Mouse (Mus musculus) lung, adult 2 months (tissue): ENCODE measurements around the gene Fyco1. TPM values are rescaled to one million over a fixed set of nuclear protein-coding genes. Genes with fewer than 3 reads are reported as not detected.
"Not testable (repeated sequence)": the region's sequence is repeated elsewhere in the genome, so short reads cannot be mapped to it uniquely, and the experiment has no call there.

Experiments used
- DNase-seq: peaks from one replicate; pipeline ENCODE4 v3.0.0; 2022
- H3K4me1 ChIP-seq: fragments of 200-500 bp; 2 replicates; pipeline ENCODE4 v1.6.1; 2011; ENCODE audit warnings: low read length; ENCODE audit not compliant: control insufficient read depth, insufficient read depth
- H3K4me3 ChIP-seq: fragments of 200-500 bp; replicated peaks from 2 replicates; pipeline ENCODE3; 2011; ENCODE audit warnings: low read depth, mild to moderate bottlenecking, control low read depth, low read length; ENCODE audit errors: extremely low read depth
- CTCF ChIP-seq: fragments of 200-500 bp; IDR thresholded peaks from 2 replicates; pipeline ENCODE4 v1.5.1; 2011; ENCODE audit warnings: mild to moderate bottlenecking, low read length, control low read depth; ENCODE audit not compliant: insufficient read depth
- POLR2A ChIP-seq: fragments of 200-500 bp; IDR thresholded peaks from 2 replicates; pipeline ENCODE4 v1.6.1; 2011; ENCODE audit warnings: low read depth, mild to moderate bottlenecking, control low read depth, low read length, borderline replicate concordance; ENCODE audit errors: extremely low read depth
- WGBS: fragments of 180-500 bp; shearing (Covaris S2); methylation state at CpG from one replicate; pipeline ENCODE4 v1.1.7; 2018; 5-methylcytosine and 5-hydroxymethylcytosine counted together
- polyA plus RNA-seq: library from polyadenylated mRNA; depleted of rRNA; stranded (reverse); fragments of >200 nt; gene quantifications from 2 replicates; pipeline ENCODE4 v1.2.3, GENCODE M21; 2012; rRNA removed

The Fyco1 gene
- polyA plus RNA-seq, 1 experiment, result 14.4 TPM

DNA sequence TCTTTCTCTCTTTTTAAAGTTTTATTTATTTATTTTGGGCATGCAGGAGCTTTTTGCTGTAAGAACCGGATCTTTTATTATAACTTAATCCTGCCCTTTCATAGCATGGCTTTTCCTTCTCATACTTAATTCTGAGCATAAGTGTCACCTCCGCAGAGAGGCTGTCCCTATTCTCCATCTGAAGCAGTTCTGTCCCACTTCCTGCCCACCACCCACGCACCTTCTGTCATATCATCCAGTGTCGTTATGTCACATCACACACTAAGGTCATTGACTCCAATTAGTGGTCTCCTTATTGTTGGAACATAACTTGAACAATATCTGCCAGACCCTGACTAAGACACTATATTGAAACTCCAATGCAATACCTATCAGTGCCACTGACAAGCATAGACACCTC is 93.1 kb downstream of the Fyco1 start:
- Histone ChIP-seq H3K4me3 (no peak overlapping the region), H3K4me1 (no peaks in the 10 kb centered on the region)
- 48% methylated on average over 4 of the region's 4 CpGs for WGBS
- DNase-seq, result no peak
- no peak for TF ChIP-seq POLR2A
- no peak for TF ChIP-seq CTCF

- WGBS, result 65% methylated on average over 1 of the region's 1 CpGs
- no peak for DNase-seq
- Histone ChIP-seq H3K4me3 (no peak overlapping the region), H3K4me1 (no peaks in the 10 kb centered on the region)
- TF ChIP-seq CTCF, result no peak
These were observed 93.5 kb downstream of the Fyco1 start for GRCm38 (mm10) chr9:123758156-123758555.

DNA sequence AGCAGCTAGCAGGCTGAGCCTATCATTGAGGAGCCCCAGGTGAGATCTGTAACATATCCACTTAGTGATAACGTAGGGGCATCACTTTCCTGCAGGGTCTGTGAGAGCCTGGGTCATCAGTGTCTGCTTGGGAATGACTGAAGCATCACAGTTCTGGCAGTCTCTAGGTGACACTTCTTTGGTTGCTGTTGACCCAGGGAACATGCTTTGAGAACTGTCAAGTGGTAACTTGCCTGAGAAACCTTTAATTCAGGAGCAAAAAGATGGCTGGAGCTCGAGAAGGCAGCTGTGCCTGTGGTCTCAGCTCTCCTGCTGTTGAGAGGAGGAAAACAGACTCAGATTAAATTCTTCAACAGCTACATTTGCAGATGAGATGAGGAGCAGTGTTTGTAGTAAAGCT is 94.4 kb downstream of the Fyco1 start:
- TF ChIP-seq CTCF (no peak), POLR2A (no peak)
- no peaks in the 10 kb centered on the region for H3K4me1 ChIP-seq
- H3K4me3 ChIP-seq, result no peak overlapping the region
- DNase-seq, result no peak
- 47% methylated on average over 2 of the region's 2 CpGs for WGBS

GRCm38 (mm10) chr9:123756752-123757151 is 94.9 kb downstream of the Fyco1 start:
- 62% methylated on average over 3 of the region's 3 CpGs for WGBS
- no peak for TF ChIP-seq POLR2A
- TF ChIP-seq CTCF, result no peak
- Histone ChIP-seq H3K4me1 (no peaks in the 10 kb centered on the region), H3K4me3 (no peak overlapping the region)
- no peak for DNase-seq

DNA sequence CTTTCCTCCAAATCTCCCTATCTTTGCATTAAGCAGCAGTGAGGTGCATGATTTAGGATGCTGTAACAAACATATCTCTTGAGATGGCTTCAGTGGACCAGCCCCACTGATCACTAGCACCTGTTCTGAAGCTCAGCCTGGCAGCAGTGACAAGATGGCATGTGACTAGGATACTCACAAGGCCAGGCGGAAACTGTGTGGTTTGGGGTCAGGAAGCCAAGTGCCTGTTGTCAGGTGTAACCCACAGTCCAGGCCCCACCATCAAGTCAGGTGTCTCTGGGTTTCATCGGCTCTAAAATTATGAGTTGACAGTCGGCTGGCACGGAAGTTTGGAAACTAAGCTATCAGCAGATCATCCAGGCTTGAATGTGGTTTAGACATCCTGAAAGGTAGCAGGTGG is 97.4 kb downstream of the Fyco1 start:
- no peak for TF ChIP-seq CTCF
- no peak for TF ChIP-seq POLR2A
- WGBS, result 71% methylated on average over 4 of the region's 4 CpGs
- H3K4me3 ChIP-seq, result no peak overlapping the region
- H3K4me1 ChIP-seq, result no peaks in the 10 kb centered on the region
- DNase-seq, result no peak

- 91% methylated on average over 8 of the region's 8 CpGs for WGBS
- H3K4me1 ChIP-seq, H3K4me3 ChIP-seq, DNase-seq: not testable (repeated sequence)
These were observed 102.0 kb downstream of the Fyco1 start for GRCm38 (mm10) chr9:123749687-123750086.

- no peak overlapping the region for H3K4me3 ChIP-seq
- TF ChIP-seq POLR2A (no peak), CTCF (no peak)
- 73% methylated on average over 4 of the region's 4 CpGs for WGBS
These were observed 110.9 kb downstream of the Fyco1 start for GRCm38 (mm10) chr9:123740799-123741198.

More at GRCm38 (mm10) chr9:123740799-123741198, 110.9 kb downstream of the Fyco1 start:
- no peaks in the 10 kb centered on the region for H3K4me1 ChIP-seq
- no peak for DNase-seq

Other genes starting within 250 kb of the Fyco1 start
- 0.07 and 0.08 TPM in 2 replicates for gene Slc6a20b, start 219.3 kb downstream of the Fyco1 start, polyA plus RNA-seq
- gene Ccr9, start 173.5 kb downstream of the Fyco1 start, polyA plus RNA-seq, result 0.67 and 0.84 TPM in 2 replicates
- gene Slc6a20a, start 173.0 kb downstream of the Fyco1 start, polyA plus RNA-seq, result 1.4 and 3.1 TPM in 2 replicates
- 2.6 and 4.5 TPM in 2 replicates for gene Lztfl1, start 134.2 kb downstream of the Fyco1 start, polyA plus RNA-seq
- gene Cxcr6, start 45.4 kb downstream of the Fyco1 start, polyA plus RNA-seq, result 1.3 and 1.6 TPM in 2 replicates
- 1.1 and 1.2 TPM in 2 replicates for gene Xcr1, start 10.1 kb upstream of the Fyco1 start, polyA plus RNA-seq
- gene Ccr1, start 116.8 kb upstream of the Fyco1 start, polyA plus RNA-seq, result 3.1 and 4.9 TPM in 2 replicates
- gene Ccr1l1, start 126.5 kb upstream of the Fyco1 start, polyA plus RNA-seq, result not detected in 2 replicates
- gene Ccr3, start 170.1 kb upstream of the Fyco1 start, polyA plus RNA-seq, result 0.11 and 0.53 TPM in 2 replicates